Mouse (Mus musculus) thymus, postnatal 10 days (tissue): ENCODE measurements around the gene Pex7.
A peak's percentile ranks its signal among the peaks of the same experiment; 100 is the strongest.

ENCODE experiments used
- DNase-seq, 2 experiments: peaks; one replicate each; pipeline ENCODE4 v3.0.0; 2021; ENCODE audit warnings: low spot score in 2 of 2

Gene Pex7

GRCm38 (mm10) chr10:19879161-19879560, 28.3 kb downstream of the Pex7 start:
- DNase-seq = no peak

DNA sequence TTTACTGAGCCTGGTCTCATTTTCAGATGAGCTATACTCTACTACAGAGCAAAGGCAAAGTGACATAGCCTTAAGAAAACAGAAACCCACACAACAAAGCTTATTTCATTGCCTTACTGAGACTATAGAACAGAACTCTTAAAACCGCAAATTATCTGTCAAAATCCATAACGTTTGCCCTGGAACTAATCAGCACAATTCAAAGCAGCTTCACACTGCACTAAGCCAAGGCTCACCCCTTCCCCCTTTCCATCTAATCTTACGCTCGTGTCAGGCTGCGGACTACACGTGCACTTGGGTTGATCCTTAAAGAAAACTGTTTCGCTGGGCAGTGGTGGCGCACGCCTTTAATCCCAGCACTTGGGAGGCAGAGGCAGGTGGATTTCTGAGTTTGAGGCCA, 29.8 kb downstream of the Pex7 start:
- DNase-seq = no peak

DNA sequence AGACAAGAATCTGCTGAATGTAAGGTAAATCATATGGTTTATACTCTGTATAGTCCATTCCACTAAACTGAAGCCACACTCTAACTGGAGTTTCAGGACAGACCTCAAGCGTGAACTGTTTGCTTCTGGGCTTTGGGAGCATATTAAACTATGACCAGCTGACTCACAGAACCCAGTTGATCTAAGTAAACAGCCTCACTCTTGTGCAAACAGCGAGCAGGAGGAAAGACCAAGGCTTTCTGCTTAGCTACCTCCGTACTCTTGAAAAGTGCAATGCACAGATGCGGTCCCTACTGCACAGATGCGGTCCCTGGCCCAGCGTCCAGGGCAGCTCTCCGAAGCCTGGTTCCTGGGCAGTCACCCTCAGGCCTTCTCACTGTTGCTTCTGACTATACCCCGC, 30.2 kb downstream of the Pex7 start:
- DNase-seq = no peak

DNA sequence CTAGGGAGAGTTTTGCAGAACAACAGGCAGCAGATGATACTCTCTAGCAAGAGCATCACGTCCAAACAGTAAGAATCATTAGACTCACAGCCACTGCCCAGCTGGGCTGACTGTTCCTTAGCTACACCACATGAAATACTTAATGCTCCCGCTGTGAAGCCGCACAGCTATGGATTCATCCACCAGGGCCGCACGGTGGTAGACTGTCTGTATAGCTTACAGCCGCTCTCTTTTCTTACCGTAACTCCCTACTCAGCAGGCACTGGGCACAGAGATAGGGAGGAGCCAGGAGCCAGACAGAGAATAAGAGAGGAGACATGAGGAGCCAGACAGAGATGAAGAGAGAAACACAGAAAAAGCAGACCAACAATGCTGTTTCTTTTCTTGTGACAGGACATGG, 30.8 kb downstream of the Pex7 start:
- DNase-seq = no peak

- no peak for DNase-seq
Observed at GRCm38 (mm10) chr10:19875346-19875745, 32.1 kb downstream of the Pex7 start.

GRCm38 (mm10) chr10:19855597-19856306, 51.7 kb downstream of the Pex7 start:
- no peak for DNase-seq

DNA sequence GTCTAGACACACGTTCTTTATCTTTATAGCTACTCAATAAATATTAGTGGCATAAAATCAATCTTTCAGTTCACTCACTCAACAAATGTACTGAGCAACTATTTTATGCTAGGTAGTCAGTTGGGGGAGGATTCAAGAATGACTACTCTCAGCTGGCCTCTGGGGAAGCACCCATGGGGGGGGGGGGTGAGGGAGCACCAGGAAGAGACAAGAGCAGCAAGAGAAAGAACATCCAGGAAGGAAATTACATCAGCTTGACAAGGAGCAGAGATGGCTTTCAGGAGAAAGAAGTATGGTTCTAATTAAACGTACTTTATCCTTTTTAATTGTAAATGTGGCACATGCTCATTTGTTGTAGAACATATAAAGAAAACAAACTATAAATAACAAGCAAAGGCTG, 53.9 kb downstream of the Pex7 start:
- DNase-seq = no peak

DNA sequence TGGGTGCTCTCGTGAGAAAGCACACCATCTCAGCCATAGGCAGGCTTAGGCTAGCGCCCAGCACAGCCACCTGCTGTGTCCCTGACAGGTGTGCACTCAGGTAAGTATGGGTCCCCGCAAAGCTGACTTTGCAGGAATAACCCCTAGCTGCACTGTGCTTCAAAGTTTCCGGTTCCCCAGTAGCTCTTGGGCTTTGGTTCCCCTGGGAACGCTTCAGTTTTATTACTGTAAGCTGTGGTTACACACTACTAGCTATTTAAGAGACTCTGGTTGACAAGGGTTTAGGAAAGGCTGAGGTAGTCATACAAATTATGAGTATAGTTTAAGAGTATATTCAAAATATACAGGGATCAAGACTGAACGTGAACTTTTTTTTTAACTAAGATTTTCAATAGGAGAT, 54.7 kb downstream of the Pex7 start:
- no peak for DNase-seq

GRCm38 (mm10) chr10:19850998-19851691, 56.3 kb downstream of the Pex7 start, which contains the start of gene Slc35d3:
Gene Slc35d3, minus strand, starts transcription at chr10:19851459.
- DNase-seq = peak; percentile 47 to 64

GRCm38 (mm10) chr10:19850544-19850997, 56.9 kb downstream of the Pex7 start:
- peak in 1 of 2 experiments; percentile 26 for DNase-seq

DNA sequence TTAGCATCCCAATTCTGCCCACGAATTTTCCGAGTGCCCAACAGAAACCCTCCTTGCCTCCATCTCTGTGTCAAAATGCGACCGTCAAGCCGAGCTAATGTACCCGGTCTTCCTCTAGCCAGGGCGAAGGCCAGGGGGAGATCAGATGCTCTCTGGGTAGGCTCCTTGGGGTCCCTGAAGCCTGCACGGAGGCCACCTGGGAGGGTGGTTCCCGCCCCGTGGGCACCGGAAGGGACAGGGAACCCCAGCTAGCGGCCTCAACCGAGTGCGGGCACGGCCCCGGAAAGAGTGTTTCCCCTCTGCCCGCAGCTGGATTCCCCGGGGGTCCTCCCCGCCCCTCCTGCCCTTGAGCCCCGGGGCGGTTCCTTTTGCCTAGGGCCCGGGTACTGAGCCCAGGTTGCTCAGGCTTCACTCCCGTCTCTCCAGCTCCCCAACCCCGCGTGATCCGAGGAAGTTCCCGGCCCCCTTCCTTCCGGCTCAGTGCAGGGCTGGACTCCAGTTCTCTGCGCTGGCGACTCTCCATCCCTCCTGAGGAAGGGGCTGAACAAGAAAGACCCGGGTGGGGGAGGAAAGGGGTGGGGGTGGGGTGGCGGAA, 57.6 kb downstream of the Pex7 start:
- DNase-seq = peak in 1 of 2 experiments; percentile 7

GRCm38 (mm10) chr10:19848928-19849770, 58.3 kb downstream of the Pex7 start:
- peak in 1 of 2 experiments; percentile 5 for DNase-seq

DNA sequence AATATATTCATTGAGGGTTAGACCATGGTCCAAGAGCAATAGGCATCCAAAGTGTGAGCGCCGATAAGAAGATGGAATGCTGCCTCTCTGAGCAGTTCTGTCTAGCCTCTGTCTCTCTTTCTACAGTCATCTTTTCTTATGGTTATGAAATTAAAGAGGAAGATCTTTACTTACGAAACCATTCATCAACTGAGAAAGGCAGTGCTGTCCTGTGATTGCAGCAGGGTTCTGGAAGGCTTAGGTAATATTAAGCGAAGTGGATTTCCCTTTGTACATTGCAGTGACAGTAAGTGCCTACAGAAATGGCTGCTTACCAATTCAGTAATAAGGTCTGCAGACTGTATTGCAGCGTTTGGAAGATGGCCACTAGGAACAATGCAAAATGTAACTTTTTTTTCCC, 67.7 kb downstream of the Pex7 start:
- DNase-seq = no peak

GRCm38 (mm10) chr10:19835887-19836710, 71.4 kb downstream of the Pex7 start:
- DNase-seq = no peak

- no peak for DNase-seq
Observed at GRCm38 (mm10) chr10:19834222-19834621, 73.3 kb downstream of the Pex7 start.

- no peak for DNase-seq
Observed at GRCm38 (mm10) chr10:19831072-19831849, 76.2 kb downstream of the Pex7 start.

DNA sequence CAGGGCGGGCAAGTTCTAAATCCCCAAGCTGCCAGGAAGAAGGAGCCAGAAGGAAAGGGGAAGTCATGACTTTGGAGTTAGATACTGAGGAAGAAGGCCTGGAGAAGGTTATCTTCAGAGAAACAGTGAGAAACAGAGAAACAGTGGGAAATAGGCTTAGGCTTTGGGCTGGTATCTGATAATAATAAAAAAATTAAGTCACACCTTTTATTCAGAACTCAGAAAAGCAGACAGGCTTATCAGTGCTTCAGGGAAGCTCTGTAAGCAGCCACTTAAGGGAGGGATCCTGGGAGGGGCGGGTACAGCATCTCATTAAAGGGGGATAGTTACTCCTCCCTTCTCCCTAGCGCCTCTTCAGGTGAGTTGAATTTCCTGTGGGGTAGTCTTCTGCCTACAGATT, 86.5 kb downstream of the Pex7 start:
- DNase-seq = no peak

DNA sequence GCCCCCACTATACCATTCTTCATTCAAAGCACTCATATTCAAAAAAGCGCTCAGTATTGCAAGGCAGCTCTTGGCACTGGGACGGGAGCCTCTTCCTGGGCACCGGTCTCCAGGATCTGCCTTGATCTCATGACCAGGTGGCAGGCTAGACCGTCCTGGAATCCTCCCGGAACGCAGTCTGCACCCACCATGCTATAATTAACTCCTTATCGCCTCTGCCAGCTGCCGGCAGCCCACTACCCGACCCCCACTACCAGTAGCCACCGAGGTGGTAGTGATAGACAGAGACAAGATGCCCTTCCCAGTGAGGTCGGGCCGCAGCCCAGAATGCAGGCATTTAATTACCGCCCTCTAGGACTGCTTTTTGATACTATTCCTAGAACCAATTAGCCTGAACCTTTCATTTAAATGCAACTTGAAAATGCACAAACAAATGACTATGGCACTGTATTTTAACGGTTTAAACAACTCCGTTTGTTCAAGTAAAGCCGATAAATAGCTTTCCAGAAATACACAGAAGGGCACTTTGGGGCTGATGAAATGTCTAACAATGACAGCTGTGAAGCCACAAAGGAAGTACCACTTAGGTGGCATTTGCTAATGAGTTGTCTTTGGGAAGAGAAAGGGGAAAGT, 88.7 kb downstream of the Pex7 start:
- DNase-seq = no peak

- no peak for DNase-seq
Observed at GRCm38 (mm10) chr10:19815371-19815770, 92.1 kb downstream of the Pex7 start.
